Mouse (Mus musculus) ES-Bruce4 (cell line): ENCODE results near the gene Pde4d. TPM values are rescaled to one million over a fixed set of nuclear protein-coding genes. Genes with fewer than 3 reads are reported as not detected.

Experiments used
- H3K27ac ChIP-seq: 2 replicates; pipeline ENCODE4 v1.5.1; 2012; ENCODE audit warnings: low read length, inconsistent platforms; ENCODE audit not compliant: insufficient read depth
- H3K27me3 ChIP-seq: 2 replicates; pipeline ENCODE4 v1.6.1; 2012; ENCODE audit warnings: mild to moderate bottlenecking, low read length, inconsistent platforms; ENCODE audit not compliant: control insufficient read depth, poor library complexity, insufficient read depth, severe bottlenecking
- H3K36me3 ChIP-seq: 2 replicates; pipeline ENCODE4 v1.6.1; 2012; ENCODE audit warnings: inconsistent platforms, mild to moderate bottlenecking, low read length, moderate library complexity; ENCODE audit not compliant: control insufficient read depth, poor library complexity, insufficient read depth, severe bottlenecking
- H3K4me1 ChIP-seq: one replicate; pipeline ENCODE4 v1.8.1; 2011; ENCODE audit warnings: low read length; ENCODE audit not compliant: control insufficient read depth, insufficient read depth
- H3K4me3 ChIP-seq: 2 replicates; pipeline ENCODE4 v1.5.1; 2011; ENCODE audit warnings: low read depth, mild to moderate bottlenecking, low read length
- H3K9ac ChIP-seq: 2 replicates; pipeline ENCODE4 v1.6.1; 2012; ENCODE audit warnings: low read depth, mild to moderate bottlenecking, inconsistent platforms; ENCODE audit not compliant: poor library complexity, severe bottlenecking
- H3K9me3 ChIP-seq: replicated peaks from 2 replicates; pipeline ENCODE4 v1.6.1; 2012; ENCODE audit warnings: mild to moderate bottlenecking, low read length, inconsistent platforms; ENCODE audit not compliant: control insufficient read depth, poor library complexity, insufficient read depth, severe bottlenecking
- CTCF ChIP-seq: IDR thresholded peaks from one replicate; pipeline ENCODE4 v1.8.1; 2011; ENCODE audit warnings: low read depth, low read length
- EP300 ChIP-seq: IDR thresholded peaks from 2 replicates; pipeline ENCODE4 v1.6.1; 2011; ENCODE audit warnings: low read depth, low read length; ENCODE audit not compliant: insufficient read depth
- POLR2A ChIP-seq: IDR thresholded peaks from one replicate; pipeline ENCODE4 v1.8.1; 2011; ENCODE audit warnings: low read length; ENCODE audit not compliant: insufficient read depth
- polyA plus RNA-seq: library from polyadenylated mRNA; stranded (reverse); fragments of >200 nt; gene quantifications from 2 replicates; pipeline ENCODE4 v1.2.4, GENCODE M21; 2011; ENCODE audit warnings: low read depth; ENCODE audit not compliant: missing spikeins, insufficient read depth, insufficient read length

The Pde4d gene
- polyA plus RNA-seq, 1 experiment = 5.0 TPM

GRCm38 (mm10) chr13:109715321-109715720 lies 1265.6 kb downstream of the Pde4d start:
- no peak overlapping the region for H3K27ac ChIP-seq

GRCm38 (mm10) chr13:109720127-109720713 lies 1270.5 kb downstream of the Pde4d start:
- no peaks in the 10 kb centered on the region for H3K4me1 ChIP-seq
- H3K36me3 ChIP-seq = no peaks in the 10 kb centered on the region
- no peak overlapping the region for H3K9ac ChIP-seq
- TF ChIP-seq CTCF (no peak), POLR2A (no peak)
- H3K4me3 ChIP-seq = no peak overlapping the region
- no peaks in the 10 kb centered on the region for H3K27me3 ChIP-seq
- no peaks in the 10 kb centered on the region for H3K9me3 ChIP-seq
- H3K27ac ChIP-seq = no peak overlapping the region

More at GRCm38 (mm10) chr13:109715321-109715720, 1265.6 kb downstream of the Pde4d start:
- TF ChIP-seq CTCF = no peak
- TF ChIP-seq EP300 = no peak
- no peak for TF ChIP-seq POLR2A
- Histone ChIP-seq H3K36me3 (no peaks in the 10 kb centered on the region), H3K4me3 (no peak overlapping the region), H3K9ac (no peak overlapping the region), H3K9me3 (no peaks in the 10 kb centered on the region), H3K27me3 (no peaks in the 10 kb centered on the region), H3K4me1 (no peaks in the 10 kb centered on the region)

- Histone ChIP-seq H3K27ac (no peak overlapping the region), H3K9me3 (no peaks in the 10 kb centered on the region), H3K4me3 (no peak overlapping the region), H3K4me1 (no peaks in the 10 kb centered on the region), H3K36me3 (no peaks in the 10 kb centered on the region), H3K9ac (no peak overlapping the region), H3K27me3 (no peaks in the 10 kb centered on the region)
- TF ChIP-seq CTCF (no peak), EP300 (no peak), POLR2A (no peak)
Observed at GRCm38 (mm10) chr13:109722237-109723119, 1272.7 kb downstream of the Pde4d start.

- no peaks in the 10 kb centered on the region for H3K4me1 ChIP-seq
- no peaks in the 10 kb centered on the region for H3K27me3 ChIP-seq
- no peak for TF ChIP-seq CTCF
- no peak for TF ChIP-seq POLR2A
- no peak for TF ChIP-seq EP300
- H3K27ac ChIP-seq = no peak overlapping the region
- no peaks in the 10 kb centered on the region for H3K36me3 ChIP-seq
- no peak overlapping the region for H3K9ac ChIP-seq
- no peak overlapping the region for H3K4me3 ChIP-seq
- H3K9me3 ChIP-seq = no peaks in the 10 kb centered on the region
Observed at GRCm38 (mm10) chr13:109727346-109727745, 1277.6 kb downstream of the Pde4d start.

- H3K27ac ChIP-seq = no peak overlapping the region
- no peaks in the 10 kb centered on the region for H3K36me3 ChIP-seq
- no peak overlapping the region for H3K9ac ChIP-seq
- H3K9me3 ChIP-seq = no peaks in the 10 kb centered on the region
- H3K4me1 ChIP-seq = no peaks in the 10 kb centered on the region
- no peak overlapping the region for H3K4me3 ChIP-seq
- no peak for TF ChIP-seq POLR2A
- no peak for TF ChIP-seq EP300
- no peaks in the 10 kb centered on the region for H3K27me3 ChIP-seq
Observed at GRCm38 (mm10) chr13:109729612-109730011, 1279.9 kb downstream of the Pde4d start.

GRCm38 (mm10) chr13:109732655-109733376 lies 1283.1 kb downstream of the Pde4d start:
- H3K9ac ChIP-seq = no peak overlapping the region
- no peaks in the 10 kb centered on the region for H3K9me3 ChIP-seq
- no peak overlapping the region for H3K27ac ChIP-seq
- H3K27me3 ChIP-seq = no peaks in the 10 kb centered on the region
- H3K36me3 ChIP-seq = no peaks in the 10 kb centered on the region
- H3K4me1 ChIP-seq = no peaks in the 10 kb centered on the region
- no peak overlapping the region for H3K4me3 ChIP-seq
- TF ChIP-seq EP300 (no peak), CTCF (no peak), POLR2A (no peak)
